Mouse (Mus musculus): ENCODE results near the gene Lmbr1l. TPM values are rescaled to one million over a fixed set of nuclear protein-coding genes. Genes with fewer than 3 reads are reported as not detected.
A peak's percentile ranks its signal among the peaks of the same experiment; 100 is the strongest.

The Lmbr1l gene
- polyA plus RNA-seq, 1 experiment from 2014 or later, result 22.3 TPM

GRCm38 (mm10) chr15:98886667-98887387, 31.2 kb downstream of the Lmbr1l start:
- H3K27ac ChIP-seq, result no peak overlapping the region
- peaks cover 9% of the 10 kb centered on the region for H3K4me1 ChIP-seq (replicated peaks)
- H3K27me3 ChIP-seq (ENCODE audit: insufficient read depth, poor library complexity, severe bottlenecking), result peaks cover 22% of the 10 kb centered on the region
- DNase-seq (ENCODE audit: low spot score), result no peak
- H3K4me3 ChIP-seq, result no peak overlapping the region
- H3K36me3 ChIP-seq, result no peaks in the 10 kb centered on the region
- WGBS, result 71% methylated on average over 8 of the region's 8 CpGs
- H3K9me3 ChIP-seq, result no peaks in the 10 kb centered on the region

DNA sequence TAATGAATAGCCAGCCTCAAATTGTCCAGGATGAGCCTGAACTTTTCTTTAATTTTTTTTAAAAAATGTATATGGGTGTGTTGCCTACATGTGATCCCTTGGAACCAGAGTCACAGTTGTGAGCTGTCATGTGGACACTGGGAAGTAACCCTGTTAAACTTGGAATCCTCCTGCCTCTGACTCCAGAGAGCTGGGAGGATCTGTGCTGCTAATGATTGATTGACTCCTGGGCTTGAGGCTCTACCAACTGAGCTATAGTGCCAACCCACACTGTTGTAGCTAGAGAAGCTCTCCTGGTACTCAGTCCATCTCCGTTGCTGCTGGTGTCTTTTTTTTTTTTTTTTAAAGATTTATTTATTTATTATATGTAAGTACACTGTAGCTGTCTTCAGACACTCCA, 33.9 kb downstream of the Lmbr1l start:
- no peaks in the 10 kb centered on the region for H3K9me3 ChIP-seq
- H3K4me3 ChIP-seq, result no peak overlapping the region
- no peaks in the 10 kb centered on the region for H3K36me3 ChIP-seq
- no peak for DNase-seq (ENCODE audit: low spot score)
- no peak overlapping the region for H3K27ac ChIP-seq
- H3K27me3 ChIP-seq (ENCODE audit: insufficient read depth, poor library complexity, severe bottlenecking), result peaks cover 8% of the 10 kb centered on the region; the same call in 1 of the 2 replicates
- H3K4me1 ChIP-seq (replicated peaks), result peaks cover 25% of the 10 kb centered on the region
- WGBS, result 73% methylated on average over 1 of the region's 1 CpGs

DNA sequence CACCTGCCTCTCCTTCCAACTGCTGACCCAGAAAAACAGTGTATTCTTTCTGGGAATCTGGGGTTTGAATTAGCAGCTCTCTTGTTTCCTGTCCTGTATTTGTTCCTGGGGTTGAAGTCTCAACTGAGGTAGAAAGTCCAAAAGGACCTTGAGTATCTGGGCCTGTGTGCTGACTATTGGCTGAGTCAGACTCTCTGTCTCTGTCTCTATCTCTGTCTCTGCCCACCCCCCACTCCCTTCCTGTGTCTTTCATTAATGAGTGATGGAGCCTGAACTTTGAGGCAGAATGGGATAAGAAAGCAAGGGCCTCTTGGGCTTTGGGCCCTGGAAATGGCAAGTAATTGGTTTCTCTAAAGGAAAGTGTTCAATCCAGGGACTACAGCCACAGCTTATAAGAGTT, 34.4 kb downstream of the Lmbr1l start:
- DNase-seq (ENCODE audit: low spot score), result no peak
- Histone ChIP-seq H3K36me3 (no peaks in the 10 kb centered on the region; the same call in 1 of the 2 replicates), H3K4me1 (replicated peaks) (peaks cover 25% of the 10 kb centered on the region), H3K27ac (no peak overlapping the region), H3K9me3 (no peaks in the 10 kb centered on the region), H3K4me3 (no peak overlapping the region), H3K27me3 (ENCODE audit: insufficient read depth, poor library complexity, severe bottlenecking) (peaks cover 5% of the 10 kb centered on the region; the same call in 1 of the 2 replicates)

DNA sequence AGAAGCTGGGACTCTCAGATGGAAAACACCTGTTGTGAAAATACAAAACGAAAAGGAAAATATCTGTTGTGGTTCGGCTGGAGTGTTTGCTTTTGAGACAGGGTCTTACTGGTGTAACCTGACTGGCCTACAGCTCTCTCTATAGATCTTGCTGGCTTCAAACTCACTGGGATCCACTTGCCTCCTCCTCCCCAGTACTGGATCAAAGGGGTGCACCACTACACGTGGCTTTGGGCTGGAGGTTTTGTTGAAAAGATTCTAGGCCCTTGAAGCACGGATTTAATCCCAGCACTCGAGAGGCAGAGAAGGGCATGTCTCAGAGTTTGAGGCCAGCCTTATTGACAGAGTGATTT, 36.4 kb downstream of the Lmbr1l start:
- peak overlapping the region; percentile 79 for H3K4me3 ChIP-seq
- DNase-seq (ENCODE audit: low spot score), result no peak
- peaks cover 8% of the 10 kb centered on the region for H3K36me3 ChIP-seq
- H3K9me3 ChIP-seq, result no peaks in the 10 kb centered on the region
- H3K27me3 ChIP-seq (ENCODE audit: insufficient read depth, poor library complexity, severe bottlenecking), result no peaks in the 10 kb centered on the region
- peaks cover 25% of the 10 kb centered on the region for H3K4me1 ChIP-seq (replicated peaks)
- peak overlapping the region; percentile 90 for H3K27ac ChIP-seq
- WGBS, result 9% methylated on average over 5 of the region's 5 CpGs

- under 1% methylated on average over 48 of the region's 48 CpGs for WGBS
- DNase-seq (ENCODE audit: low spot score), result peak; percentile 98
- H3K27me3 ChIP-seq (ENCODE audit: insufficient read depth, poor library complexity, severe bottlenecking), result no peaks in the 10 kb centered on the region
- peak overlapping the region; percentile 90 for H3K27ac ChIP-seq
- peaks cover 8% of the 10 kb centered on the region for H3K36me3 ChIP-seq
- peak overlapping the region; percentile 79 for H3K4me3 ChIP-seq
- peaks cover 25% of the 10 kb centered on the region for H3K4me1 ChIP-seq (replicated peaks)
- H3K9me3 ChIP-seq, result no peaks in the 10 kb centered on the region
Observed at GRCm38 (mm10) chr15:98880978-98881655, 36.9 kb downstream of the Lmbr1l start.

- H3K27ac ChIP-seq, result no peak overlapping the region
- DNase-seq (ENCODE audit: low spot score), result peak; percentile 57
- 16% methylated on average over 3 of the region's 3 CpGs for WGBS
- no peak overlapping the region for H3K4me3 ChIP-seq
- H3K4me1 ChIP-seq (replicated peaks), result peaks cover 35% of the 10 kb centered on the region
- no peaks in the 10 kb centered on the region for H3K27me3 ChIP-seq (ENCODE audit: insufficient read depth, poor library complexity, severe bottlenecking)
- H3K36me3 ChIP-seq, result peaks cover 8% of the 10 kb centered on the region
- no peaks in the 10 kb centered on the region for H3K9me3 ChIP-seq
Observed at GRCm38 (mm10) chr15:98877331-98877730, 40.7 kb downstream of the Lmbr1l start.

DNA sequence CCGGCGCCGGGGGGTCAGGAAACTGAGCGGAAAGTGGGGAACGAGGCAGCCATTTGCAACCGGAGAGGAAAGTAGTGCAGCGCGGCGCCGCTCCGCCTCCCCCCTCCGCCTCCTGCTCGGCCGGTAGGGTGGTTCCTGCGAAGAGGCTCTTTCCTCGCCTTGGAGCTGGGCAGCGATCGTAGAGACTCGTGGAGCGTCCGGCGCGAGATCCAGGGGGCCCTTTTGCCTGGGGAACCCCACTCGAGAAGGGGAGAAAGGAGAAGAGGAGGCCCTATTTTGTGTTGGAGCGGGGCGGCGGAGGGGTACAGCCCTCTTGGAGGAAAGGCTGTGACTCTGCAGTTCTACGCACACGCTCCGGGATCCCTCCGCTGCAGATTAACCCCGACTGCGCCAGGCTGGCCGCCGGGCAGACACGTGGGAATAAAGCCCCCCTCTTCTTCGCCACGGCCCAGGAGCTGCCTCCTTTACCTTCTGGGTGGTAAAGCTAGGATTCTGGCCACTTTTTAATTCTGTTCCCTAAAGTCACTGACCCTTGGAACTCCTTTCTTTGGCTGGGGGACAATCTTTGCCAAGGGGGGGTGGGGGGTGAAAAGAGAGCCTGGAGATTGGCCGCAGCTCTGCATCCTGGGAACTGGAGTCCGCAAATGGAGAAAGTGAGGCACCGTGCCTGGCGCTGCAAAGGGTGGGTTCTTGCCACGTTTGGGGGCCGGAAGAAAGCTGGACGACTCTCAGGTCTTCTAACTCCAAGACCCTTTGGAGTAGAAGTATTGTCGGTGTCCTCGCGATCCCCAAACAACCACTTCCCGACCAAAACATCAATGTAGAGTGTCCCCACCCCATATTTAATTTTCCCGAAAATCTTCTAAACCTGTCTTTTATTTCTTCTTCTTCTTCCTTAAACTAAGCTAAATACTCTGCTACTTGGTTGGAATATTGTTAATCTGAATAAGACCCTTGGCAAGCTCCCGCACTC, 45.8 kb downstream of the Lmbr1l start:
- no peaks in the 10 kb centered on the region for H3K27me3 ChIP-seq (ENCODE audit: insufficient read depth, poor library complexity, severe bottlenecking)
- WGBS, result under 1% methylated on average over 51 of the region's 51 CpGs
- H3K27ac ChIP-seq, result peak overlapping the region; percentile 99
- H3K4me1 ChIP-seq (replicated peaks), result peaks cover 46% of the 10 kb centered on the region
- H3K9me3 ChIP-seq, result no peaks in the 10 kb centered on the region
- H3K4me3 ChIP-seq, result peak overlapping the region; percentile 99
- H3K36me3 ChIP-seq, result peaks cover 13% of the 10 kb centered on the region
- DNase-seq (ENCODE audit: low spot score), result peak; percentile 94

DNA sequence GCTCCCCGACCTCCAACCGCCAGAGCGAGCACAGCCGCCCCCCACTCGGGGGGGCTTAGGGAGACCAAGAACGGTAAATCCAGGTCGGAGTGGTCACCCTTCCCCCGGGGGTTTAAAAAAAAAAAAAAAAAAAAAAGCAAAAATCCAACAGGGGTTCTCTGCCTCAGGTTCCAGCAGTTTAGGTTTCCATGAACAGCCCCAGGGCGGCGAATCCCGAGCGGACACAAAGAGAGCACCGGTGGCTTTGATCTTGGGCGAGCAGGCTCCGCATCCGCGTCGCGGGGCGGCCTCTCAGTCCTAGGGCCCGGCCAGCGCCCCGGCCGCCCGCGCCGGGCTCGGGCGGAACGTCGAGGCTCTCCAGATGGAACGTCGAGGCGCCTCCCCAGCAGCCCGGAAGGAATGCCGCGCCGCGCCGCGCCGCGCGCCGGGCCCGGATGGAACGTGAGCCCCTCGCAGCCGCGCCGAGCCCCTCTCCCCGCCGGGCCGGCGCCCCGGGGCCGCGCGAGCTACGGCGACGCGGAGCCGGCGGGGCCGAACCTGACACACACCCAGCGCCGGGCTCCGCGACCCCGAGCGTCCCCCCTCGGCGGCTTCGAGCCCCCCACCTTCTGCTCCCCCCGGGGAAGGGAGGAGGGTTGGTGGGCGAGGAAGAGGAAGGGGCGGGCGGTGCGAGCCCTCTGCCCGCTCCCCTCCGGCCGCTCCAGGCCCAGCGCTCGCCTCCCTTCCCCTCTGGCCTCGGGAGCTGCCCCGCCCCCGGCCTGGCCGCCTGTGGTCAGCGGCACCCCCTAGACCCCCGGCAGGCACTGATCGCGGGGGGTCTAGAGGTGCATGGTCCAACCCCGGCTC, 46.7 kb downstream of the Lmbr1l start, which contains the start of gene Kmt2d:
Gene Kmt2d (minus strand): TSS at position 135 of the 846 bp plus-strand sequence.
- DNase-seq (ENCODE audit: low spot score), result no peak
- Histone ChIP-seq H3K4me3 (peak within 1 kb of the TSS; percentile 99), H3K9me3 (no peaks in the 10 kb centered on the region), H3K27ac (peak within 1 kb of the TSS; percentile 99), H3K4me1 (replicated peaks) (peaks cover 48% of the 10 kb centered on the region), H3K36me3 (peaks cover 22% of the 10 kb centered on the region), H3K27me3 (ENCODE audit: insufficient read depth, poor library complexity, severe bottlenecking) (no peaks in the 10 kb centered on the region)
- WGBS, result under 1% methylated on average over 73 of the region's 94 CpGs

DNA sequence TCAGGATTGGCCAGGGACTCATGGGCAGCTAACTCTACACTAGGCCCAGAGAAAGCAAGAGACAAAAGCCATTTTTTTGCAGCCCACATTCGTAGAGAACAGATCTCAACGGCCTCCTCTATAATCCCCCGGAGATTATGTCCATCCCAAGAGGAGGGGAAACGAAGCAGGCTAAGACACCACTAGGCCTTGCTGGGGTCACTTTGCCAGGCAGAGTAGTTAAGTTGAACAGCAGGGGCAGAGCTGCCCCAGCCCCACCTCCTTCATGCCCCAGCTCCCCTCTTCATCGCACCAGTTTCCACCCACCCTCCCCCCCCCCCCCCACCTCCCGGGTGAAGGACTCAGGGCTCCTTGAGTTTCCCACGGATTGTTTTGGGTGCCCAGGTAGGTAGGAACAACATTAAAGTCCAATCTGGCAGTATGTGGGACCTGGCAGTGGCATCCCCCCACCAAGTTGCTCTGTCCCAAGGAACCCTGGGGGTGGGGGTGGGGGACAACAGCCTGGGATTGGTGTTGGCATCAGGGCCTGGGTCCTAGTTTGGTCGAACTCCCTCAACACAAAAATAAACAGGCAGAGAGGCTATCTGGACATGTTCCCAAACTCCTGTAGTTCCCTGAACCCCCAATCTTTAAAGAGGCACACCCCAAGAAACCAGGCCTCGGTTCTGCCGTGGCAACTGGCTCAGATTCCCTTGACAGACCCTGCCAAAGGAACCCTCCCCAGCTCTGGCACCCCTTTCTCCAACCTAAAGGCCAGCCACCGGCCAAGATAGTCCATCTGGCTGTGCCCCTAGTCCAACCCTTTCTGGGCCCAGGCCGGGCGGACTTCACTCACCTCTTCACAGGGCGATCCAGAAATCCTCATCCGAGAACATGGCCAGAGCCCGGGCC, 47.6 kb downstream of the Lmbr1l start:
- under 1% methylated on average over 16 of the region's 16 CpGs for WGBS
- no peaks in the 10 kb centered on the region for H3K9me3 ChIP-seq
- peak overlapping the region; percentile 99 for H3K4me3 ChIP-seq
- no peaks in the 10 kb centered on the region for H3K27me3 ChIP-seq (ENCODE audit: insufficient read depth, poor library complexity, severe bottlenecking)
- peak; percentile 38 for DNase-seq (ENCODE audit: low spot score)
- H3K27ac ChIP-seq, result peak overlapping the region; percentile 99
- peaks cover 31% of the 10 kb centered on the region for H3K36me3 ChIP-seq
- H3K4me1 ChIP-seq (replicated peaks), result peaks cover 48% of the 10 kb centered on the region

DNA sequence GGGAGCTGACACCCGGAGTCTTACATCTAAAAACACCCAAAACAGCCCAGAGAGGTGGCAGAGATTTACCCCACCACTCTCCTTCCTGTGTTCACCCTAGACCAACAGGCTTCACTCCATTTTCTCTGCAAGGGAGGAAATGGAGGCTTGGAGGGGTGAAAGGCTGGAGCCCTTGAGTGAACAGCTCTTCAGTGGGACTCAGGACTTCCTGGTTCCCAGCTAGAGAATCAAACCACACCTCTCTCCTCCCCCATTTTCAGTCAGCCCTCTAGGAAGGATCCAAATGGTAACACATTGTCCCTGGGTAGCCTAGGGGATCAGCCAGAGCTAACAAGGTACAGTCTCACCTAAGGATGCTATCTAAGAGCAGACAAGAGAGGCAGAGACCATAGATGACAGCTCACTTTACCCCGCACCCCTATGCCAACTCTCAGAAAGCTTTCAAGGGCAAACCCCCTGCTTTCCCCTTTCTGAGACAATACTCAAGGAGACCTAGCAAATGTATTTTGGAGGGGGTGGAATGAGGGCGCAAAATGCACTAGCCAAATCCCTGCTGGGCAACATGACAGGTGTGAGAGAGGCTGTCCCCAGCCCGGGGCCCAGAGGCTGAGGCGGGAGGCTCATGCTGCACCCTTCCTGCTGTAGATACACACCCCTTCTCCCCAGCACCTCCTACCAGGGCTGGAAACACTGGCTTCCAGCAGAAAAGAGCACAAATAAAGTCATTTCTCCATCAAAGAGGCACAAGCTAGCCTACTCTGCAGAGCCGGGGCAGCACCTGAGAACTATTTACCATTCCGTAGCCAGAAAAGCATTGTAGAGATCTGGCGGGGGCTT, 48.5 kb downstream of the Lmbr1l start:
- peaks cover 40% of the 10 kb centered on the region for H3K36me3 ChIP-seq
- DNase-seq (ENCODE audit: low spot score), result no peak
- peak overlapping the region; percentile 99 for H3K4me3 ChIP-seq
- no peaks in the 10 kb centered on the region for H3K27me3 ChIP-seq (ENCODE audit: insufficient read depth, poor library complexity, severe bottlenecking)
- H3K9me3 ChIP-seq, result no peaks in the 10 kb centered on the region
- WGBS, result 13% methylated on average over 8 of the region's 8 CpGs
- peaks cover 48% of the 10 kb centered on the region for H3K4me1 ChIP-seq (replicated peaks)
- peak overlapping the region; percentile 99 for H3K27ac ChIP-seq
